Mouse (Mus musculus): ENCODE measurements at regions not wholly inside any gene's neighbourhood (a gene's known extent, or its start where the extent isn't known, plus 50 kb on each side); places are given as distances from the start of the nearest gene placed in this dataset.

DNA sequence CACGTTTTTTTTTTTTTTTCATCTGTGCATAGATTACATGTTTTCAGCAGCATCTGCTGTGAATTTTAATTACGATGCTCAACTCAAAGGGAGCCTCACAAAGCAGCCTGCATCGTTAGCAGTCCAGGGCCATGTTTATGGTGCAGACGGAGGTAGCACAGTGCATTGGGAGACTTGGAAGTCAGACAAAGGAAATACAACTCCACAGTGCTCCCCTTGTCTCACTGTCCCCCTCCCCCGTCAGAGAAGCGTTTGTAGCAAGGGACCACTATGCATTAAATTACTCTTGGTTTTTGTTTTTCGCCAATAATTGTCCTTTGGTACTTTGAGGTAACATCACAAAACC, 336.5 kb downstream of the Glrx3 start:
- 73% methylated on average over 7 of the region's 7 CpGs for whole genome bisulfite sequencing

DNA sequence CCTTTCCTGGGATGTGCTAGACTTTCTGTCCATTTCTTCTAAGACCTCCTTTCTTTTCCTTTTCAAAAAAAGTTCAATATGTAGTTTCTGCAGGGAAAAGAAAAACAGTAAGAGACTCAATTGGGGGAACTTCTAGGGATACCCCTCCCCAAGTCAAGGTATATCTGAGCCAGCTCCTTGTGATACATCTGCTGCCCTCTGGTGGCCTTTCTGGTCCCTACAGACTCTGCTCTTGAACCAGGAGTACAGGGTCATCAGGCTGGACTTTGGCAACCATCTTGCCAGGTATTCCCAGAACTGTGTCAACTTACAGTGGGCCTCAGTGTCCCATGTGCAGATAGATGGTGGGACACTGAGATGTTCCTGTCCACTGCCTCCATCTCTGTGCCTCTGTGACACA, 346.5 kb downstream of the Glrx3 start:
- no peaks in the 10 kb centered on the region for H3K9me3 ChIP-seq (ENCODE audit: control insufficient read depth, low read depth, low read length)
- no peaks in the 10 kb centered on the region for H3K36me3 ChIP-seq (ENCODE audit: control insufficient read depth, insufficient read depth, low read length)
- H3K9ac ChIP-seq (replicated peaks; ENCODE audit: low read depth, low read length), result no peak overlapping the region
- no peak overlapping the region for H3K27ac ChIP-seq (ENCODE audit: low read length)
- no peak overlapping the region for H3K4me2 ChIP-seq (replicated peaks; ENCODE audit: low read depth, low read length)
- H3K27me3 ChIP-seq (ENCODE audit: control insufficient read depth, insufficient read depth, low read length), result no peaks in the 10 kb centered on the region
- H3K4me1 ChIP-seq (ENCODE audit: control insufficient read depth, insufficient read depth, low read length), result no peaks in the 10 kb centered on the region
- no peak for ATAC-seq (ENCODE audit: insufficient number of reproducible peaks, insufficient read depth, low FRiP score, low read depth)
- no peak overlapping the region for H3K4me3 ChIP-seq (ENCODE audit: low read depth, low read length)

More for the DNA sequence above, 336.5 kb downstream of the Glrx3 start:
- ATAC-seq (ENCODE audit: insufficient number of reproducible peaks, insufficient read depth, low FRiP score, low read depth), result no peak
- H3K27ac ChIP-seq (ENCODE audit: low read length), result no peak overlapping the region
- no peaks in the 10 kb centered on the region for H3K36me3 ChIP-seq (ENCODE audit: control insufficient read depth, insufficient read depth, low read length)
- no peaks in the 10 kb centered on the region for H3K4me1 ChIP-seq (ENCODE audit: control insufficient read depth, insufficient read depth, low read length)
- H3K27me3 ChIP-seq (ENCODE audit: control insufficient read depth, insufficient read depth, low read length), result no peaks in the 10 kb centered on the region
- no peaks in the 10 kb centered on the region for H3K9me3 ChIP-seq (ENCODE audit: control insufficient read depth, low read depth, low read length)
- H3K4me2 ChIP-seq (replicated peaks; ENCODE audit: low read depth, low read length), result no peak overlapping the region
- H3K4me3 ChIP-seq (ENCODE audit: low read depth, low read length), result no peak overlapping the region
- H3K9ac ChIP-seq (replicated peaks; ENCODE audit: low read depth, low read length), result no peak overlapping the region

DNA sequence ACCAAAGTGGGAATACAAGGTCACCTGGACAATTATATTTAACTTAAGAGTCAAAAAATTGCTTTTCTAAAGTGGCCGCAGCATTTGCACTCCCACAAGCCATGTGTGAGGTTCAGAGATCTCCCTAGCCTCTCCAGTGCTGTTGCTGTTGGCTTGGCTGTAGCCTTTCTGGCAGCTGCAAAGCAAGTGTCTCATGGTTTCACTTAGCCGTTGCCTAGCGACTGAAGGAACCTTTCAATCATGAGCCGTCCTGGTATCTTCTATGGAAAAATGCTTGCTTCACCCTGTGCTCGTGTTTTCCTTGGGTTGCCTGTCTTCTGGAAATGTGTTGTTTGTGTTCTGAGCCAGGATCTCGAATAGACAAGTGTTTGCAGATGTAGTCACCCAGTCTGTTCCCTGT, 367.9 kb downstream of the Glrx3 start:
- Histone ChIP-seq H3K4me3 (ENCODE audit: low read depth, low read length) (no peak overlapping the region), H3K4me1 (ENCODE audit: control insufficient read depth, insufficient read depth, low read length) (no peaks in the 10 kb centered on the region), H3K9ac (replicated peaks; ENCODE audit: low read depth, low read length) (no peak overlapping the region), H3K27ac (ENCODE audit: low read length) (no peak overlapping the region), H3K36me3 (ENCODE audit: control insufficient read depth, insufficient read depth, low read length) (no peaks in the 10 kb centered on the region), H3K27me3 (ENCODE audit: control insufficient read depth, insufficient read depth, low read length) (no peaks in the 10 kb centered on the region), H3K4me2 (replicated peaks; ENCODE audit: low read depth, low read length) (no peak overlapping the region), H3K9me3 (ENCODE audit: control insufficient read depth, low read depth, low read length) (no peaks in the 10 kb centered on the region)
- no peak for ATAC-seq (ENCODE audit: insufficient number of reproducible peaks, insufficient read depth, low FRiP score, low read depth)
- 54% methylated on average over 6 of the region's 6 CpGs for WGBS

DNA sequence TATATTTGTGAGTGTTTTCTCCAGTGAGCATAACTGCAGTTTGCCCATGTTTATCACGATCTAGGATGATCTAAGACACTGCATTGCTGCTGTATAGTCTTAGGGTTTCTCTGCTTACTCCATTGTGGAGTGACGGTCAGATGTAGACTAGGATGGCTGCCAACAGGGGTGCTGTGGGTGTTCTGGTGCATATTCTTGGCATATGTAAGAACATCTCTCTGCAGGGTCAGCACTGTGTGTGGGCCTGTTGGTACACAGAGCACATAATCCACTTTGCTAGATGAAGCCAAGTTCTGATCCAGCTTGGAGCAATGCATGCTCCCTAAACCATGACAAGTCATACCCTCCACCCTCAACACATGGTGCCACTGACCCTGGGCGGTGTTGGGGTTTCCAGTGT, 375.4 kb downstream of the Glrx3 start:
- WGBS, result 84% methylated on average over 3 of the region's 3 CpGs
- no peak for ATAC-seq (ENCODE audit: insufficient number of reproducible peaks, insufficient read depth, low FRiP score, low read depth)
- no peaks in the 10 kb centered on the region for H3K9me3 ChIP-seq (ENCODE audit: control insufficient read depth, low read depth, low read length)

DNA sequence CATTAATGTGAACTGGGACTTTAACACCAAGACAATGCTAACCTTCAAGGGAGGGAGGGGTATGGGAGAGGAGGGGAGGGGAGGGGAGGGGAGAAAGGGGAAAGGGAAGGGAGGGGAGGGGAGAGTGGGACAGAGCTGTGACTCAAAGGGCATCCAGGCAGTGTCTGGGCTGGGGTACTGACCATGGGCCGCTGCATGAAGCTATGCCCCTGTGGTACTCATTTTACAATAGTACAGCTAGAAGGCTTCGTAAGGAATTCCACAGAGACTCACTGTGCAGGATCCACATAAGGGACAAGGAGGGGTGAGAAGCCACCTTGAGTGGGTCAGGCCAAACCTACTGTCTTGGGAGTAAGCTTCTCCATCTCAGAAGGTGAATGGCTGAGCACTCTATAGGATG, 403.1 kb downstream of the Glrx3 start:
- Histone ChIP-seq H3K36me3 (ENCODE audit: control insufficient read depth, insufficient read depth, low read length) (no peaks in the 10 kb centered on the region), H3K4me2 (replicated peaks; ENCODE audit: low read depth, low read length) (no peak overlapping the region), H3K4me1 (ENCODE audit: control insufficient read depth, insufficient read depth, low read length) (no peaks in the 10 kb centered on the region), H3K9ac (replicated peaks; ENCODE audit: low read depth, low read length) (no peak overlapping the region), H3K27ac (ENCODE audit: low read length) (no peak overlapping the region), H3K4me3 (ENCODE audit: low read depth, low read length) (no peak overlapping the region), H3K9me3 (ENCODE audit: control insufficient read depth, low read depth, low read length) (no peaks in the 10 kb centered on the region), H3K27me3 (ENCODE audit: control insufficient read depth, insufficient read depth, low read length) (no peaks in the 10 kb centered on the region)
- ATAC-seq (ENCODE audit: insufficient number of reproducible peaks, insufficient read depth, low FRiP score, low read depth), result no peak
- WGBS, result 80% methylated on average over 2 of the region's 2 CpGs

More for the DNA sequence above, 375.4 kb downstream of the Glrx3 start:
- Histone ChIP-seq H3K27me3 (ENCODE audit: control insufficient read depth, insufficient read depth, low read length) (no peaks in the 10 kb centered on the region), H3K36me3 (ENCODE audit: control insufficient read depth, insufficient read depth, low read length) (no peaks in the 10 kb centered on the region), H3K27ac (ENCODE audit: low read length) (no peak overlapping the region), H3K4me1 (ENCODE audit: control insufficient read depth, insufficient read depth, low read length) (no peaks in the 10 kb centered on the region), H3K4me2 (replicated peaks; ENCODE audit: low read depth, low read length) (no peak overlapping the region), H3K9ac (replicated peaks; ENCODE audit: low read depth, low read length) (no peak overlapping the region), H3K4me3 (ENCODE audit: low read depth, low read length) (no peak overlapping the region)

DNA sequence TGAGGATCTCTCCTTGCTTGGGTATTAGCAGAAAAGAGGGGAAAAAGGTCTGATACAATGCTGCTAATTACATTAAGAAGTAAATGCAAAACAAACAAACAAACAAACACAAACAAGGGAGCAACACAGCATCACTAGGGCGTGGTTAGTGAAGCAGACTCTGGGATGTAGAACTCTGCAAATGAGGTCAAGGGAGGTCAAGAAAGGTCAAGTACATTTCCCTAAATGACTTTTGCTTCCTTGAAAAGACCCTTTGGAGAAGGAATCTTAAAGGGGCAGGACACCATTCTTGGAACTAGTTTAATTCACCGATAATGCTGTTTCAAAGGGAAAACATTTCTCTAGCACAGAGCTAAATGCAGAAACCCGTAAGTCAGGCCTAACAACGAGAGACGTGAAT, 403.6 kb downstream of the Glrx3 start:
- Histone ChIP-seq H3K9me3 (ENCODE audit: control insufficient read depth, low read depth, low read length) (no peaks in the 10 kb centered on the region), H3K9ac (replicated peaks; ENCODE audit: low read depth, low read length) (no peak overlapping the region), H3K4me1 (ENCODE audit: control insufficient read depth, insufficient read depth, low read length) (no peaks in the 10 kb centered on the region), H3K27me3 (ENCODE audit: control insufficient read depth, insufficient read depth, low read length) (no peaks in the 10 kb centered on the region), H3K4me2 (replicated peaks; ENCODE audit: low read depth, low read length) (no peak overlapping the region), H3K27ac (ENCODE audit: low read length) (no peak overlapping the region), H3K36me3 (ENCODE audit: control insufficient read depth, insufficient read depth, low read length) (no peaks in the 10 kb centered on the region), H3K4me3 (ENCODE audit: low read depth, low read length) (no peak overlapping the region)
- no peak for ATAC-seq (ENCODE audit: insufficient number of reproducible peaks, insufficient read depth, low FRiP score, low read depth)
- 32% methylated on average over 5 of the region's 5 CpGs for WGBS

DNA sequence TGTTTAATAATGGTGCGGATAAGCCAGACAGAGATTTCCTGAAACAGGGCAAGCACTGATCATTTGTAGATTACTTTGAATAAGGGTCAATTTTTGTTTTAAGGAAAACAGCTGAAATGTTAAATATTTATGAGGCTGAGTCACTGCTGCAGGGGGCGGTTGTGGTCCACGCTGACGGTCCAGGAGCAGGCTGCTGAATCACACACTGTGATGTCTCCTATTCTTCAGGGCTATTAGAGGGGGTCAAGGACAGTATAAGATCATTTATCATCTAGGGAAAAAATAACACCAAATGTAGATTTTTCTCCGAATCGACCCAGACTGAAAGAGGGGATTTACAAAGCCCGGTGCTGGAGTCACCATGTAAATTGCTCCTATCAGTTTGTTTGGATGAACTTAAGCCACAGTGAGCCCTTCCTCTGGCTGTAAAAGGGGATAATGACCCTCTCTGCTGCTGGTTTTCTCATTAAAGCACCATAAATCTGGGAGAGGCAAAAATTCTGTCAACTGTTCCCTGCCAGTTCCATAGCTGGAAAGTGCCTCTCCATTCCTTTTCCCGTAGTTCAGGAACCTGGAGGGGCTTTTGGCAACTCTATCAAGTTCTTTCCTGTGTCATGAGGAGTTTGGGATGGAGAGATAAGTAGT, 404.2 kb downstream of the Glrx3 start:
- Histone ChIP-seq H3K9ac (replicated peaks; ENCODE audit: low read depth, low read length) (no peak overlapping the region), H3K9me3 (ENCODE audit: control insufficient read depth, low read depth, low read length) (no peaks in the 10 kb centered on the region), H3K4me1 (ENCODE audit: control insufficient read depth, insufficient read depth, low read length) (no peaks in the 10 kb centered on the region), H3K4me3 (ENCODE audit: low read depth, low read length) (no peak overlapping the region), H3K27ac (ENCODE audit: low read length) (no peak overlapping the region), H3K36me3 (ENCODE audit: control insufficient read depth, insufficient read depth, low read length) (no peaks in the 10 kb centered on the region), H3K4me2 (replicated peaks; ENCODE audit: low read depth, low read length) (no peak overlapping the region), H3K27me3 (ENCODE audit: control insufficient read depth, insufficient read depth, low read length) (no peaks in the 10 kb centered on the region)
- ATAC-seq (ENCODE audit: insufficient number of reproducible peaks, insufficient read depth, low FRiP score, low read depth), result no peak
- 19% methylated on average over 8 of the region's 8 CpGs for WGBS

DNA sequence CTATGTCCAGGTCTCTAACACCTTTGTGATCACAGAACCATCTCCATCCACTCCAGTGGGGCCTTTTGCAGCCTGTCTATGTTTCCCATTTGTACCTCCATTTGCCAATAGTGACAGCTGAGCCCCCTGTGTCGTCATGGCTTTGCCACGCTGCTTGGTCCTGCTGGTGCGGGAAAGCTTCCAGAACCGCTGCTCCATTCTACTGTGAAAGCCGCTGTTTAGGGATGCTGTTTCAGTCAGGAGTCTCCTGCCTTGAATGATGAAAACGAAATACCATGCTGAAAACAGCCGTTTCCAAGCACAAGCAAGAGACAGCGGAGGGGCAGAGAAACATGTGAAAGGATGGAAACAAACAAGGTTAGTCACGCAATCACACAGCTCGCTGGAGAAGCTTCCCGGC, 410.4 kb downstream of the Glrx3 start:
- ATAC-seq (ENCODE audit: insufficient number of reproducible peaks, insufficient read depth, low FRiP score, low read depth), result no peak
- H3K4me3 ChIP-seq (ENCODE audit: low read depth, low read length), result no peak overlapping the region
- no peaks in the 10 kb centered on the region for H3K27me3 ChIP-seq (ENCODE audit: control insufficient read depth, insufficient read depth, low read length)
- no peak overlapping the region for H3K4me2 ChIP-seq (replicated peaks; ENCODE audit: low read depth, low read length)
- H3K9ac ChIP-seq (replicated peaks; ENCODE audit: low read depth, low read length), result no peak overlapping the region
- no peaks in the 10 kb centered on the region for H3K4me1 ChIP-seq (ENCODE audit: control insufficient read depth, insufficient read depth, low read length)
- no peaks in the 10 kb centered on the region for H3K36me3 ChIP-seq (ENCODE audit: control insufficient read depth, insufficient read depth, low read length)
- no peaks in the 10 kb centered on the region for H3K9me3 ChIP-seq (ENCODE audit: control insufficient read depth, low read depth, low read length)
- 79% methylated on average over 11 of the region's 11 CpGs for WGBS
- H3K27ac ChIP-seq (ENCODE audit: low read length), result no peak overlapping the region

DNA sequence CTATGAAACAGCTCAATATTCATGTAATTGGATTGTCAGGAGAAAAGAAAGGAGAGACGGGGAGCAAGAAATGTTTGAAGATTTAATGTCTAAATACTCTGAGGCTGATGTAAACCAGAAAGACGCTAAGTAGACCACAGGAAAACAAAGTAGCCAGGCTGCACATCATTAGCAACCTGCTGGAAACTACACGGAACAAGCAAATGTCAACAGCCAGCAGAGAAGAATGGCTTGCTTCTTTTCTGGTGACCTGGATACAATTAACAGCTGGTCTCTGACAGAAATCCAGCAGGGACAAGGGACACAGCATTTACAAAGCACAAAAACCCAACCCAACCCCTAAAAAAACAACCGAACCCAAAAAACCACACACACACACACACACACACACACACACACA, 413.6 kb downstream of the Glrx3 start:
- ATAC-seq (ENCODE audit: insufficient number of reproducible peaks, insufficient read depth, low FRiP score, low read depth), result no peak
- Histone ChIP-seq H3K4me2 (replicated peaks; ENCODE audit: low read depth, low read length) (no peak overlapping the region), H3K9ac (replicated peaks; ENCODE audit: low read depth, low read length) (no peak overlapping the region), H3K27me3 (ENCODE audit: control insufficient read depth, insufficient read depth, low read length) (no peaks in the 10 kb centered on the region), H3K4me3 (ENCODE audit: low read depth, low read length) (no peak overlapping the region), H3K36me3 (ENCODE audit: control insufficient read depth, insufficient read depth, low read length) (no peaks in the 10 kb centered on the region), H3K9me3 (ENCODE audit: control insufficient read depth, low read depth, low read length) (no peaks in the 10 kb centered on the region), H3K27ac (ENCODE audit: low read length) (no peak overlapping the region), H3K4me1 (ENCODE audit: control insufficient read depth, insufficient read depth, low read length) (no peaks in the 10 kb centered on the region)
- WGBS, result 31% methylated on average over 4 of the region's 4 CpGs
